Mouse (Mus musculus) liver, adult 2 months (tissue): ENCODE measurements around the gene Sos1.

Source experiments
- CTCF ChIP-seq: fragments of 200-500 bp; IDR thresholded peaks from 2 replicates; pipeline ENCODE4 v1.5.1; 2011; ENCODE audit warnings: low read depth, low read length, control low read depth
- POLR2A ChIP-seq: fragments of 200-500 bp; IDR thresholded peaks from 2 replicates; pipeline ENCODE4 v1.6.1; 2011; ENCODE audit warnings: low read length, control low read depth; ENCODE audit not compliant: insufficient read depth; ENCODE audit errors: extremely low read depth

DNA sequence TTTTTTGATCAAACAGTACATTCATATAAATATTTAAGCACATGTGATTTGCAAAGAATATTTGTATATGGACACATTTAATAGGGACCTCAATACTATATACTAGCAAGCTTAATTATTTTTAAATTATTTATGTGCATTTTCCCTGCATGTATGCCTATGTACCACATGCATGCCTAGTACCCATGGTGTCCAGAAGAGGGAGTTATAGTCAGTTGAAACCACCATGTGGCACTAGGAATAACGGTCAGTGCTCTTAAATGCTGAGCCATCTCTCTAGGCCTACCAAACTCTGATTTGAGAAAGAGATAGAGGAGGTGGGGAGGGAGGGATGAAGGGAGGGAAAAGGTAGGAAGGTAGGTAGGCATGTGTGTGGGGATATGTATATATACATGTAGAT, 69.1 kb downstream of the Sos1 start:
- TF ChIP-seq CTCF (0 out of 2 replicates have a peak, but pooled peaks have one; percentile 0), POLR2A (no peak)
